Mouse (Mus musculus): ENCODE results near the gene Atp6v0a4. TPM values are rescaled to one million over a fixed set of nuclear protein-coding genes. Genes with fewer than 3 reads are reported as not detected.

Atp6v0a4 gene
- polyA plus RNA-seq, 1 experiment from 2014 or later: 0.10 TPM

DNA sequence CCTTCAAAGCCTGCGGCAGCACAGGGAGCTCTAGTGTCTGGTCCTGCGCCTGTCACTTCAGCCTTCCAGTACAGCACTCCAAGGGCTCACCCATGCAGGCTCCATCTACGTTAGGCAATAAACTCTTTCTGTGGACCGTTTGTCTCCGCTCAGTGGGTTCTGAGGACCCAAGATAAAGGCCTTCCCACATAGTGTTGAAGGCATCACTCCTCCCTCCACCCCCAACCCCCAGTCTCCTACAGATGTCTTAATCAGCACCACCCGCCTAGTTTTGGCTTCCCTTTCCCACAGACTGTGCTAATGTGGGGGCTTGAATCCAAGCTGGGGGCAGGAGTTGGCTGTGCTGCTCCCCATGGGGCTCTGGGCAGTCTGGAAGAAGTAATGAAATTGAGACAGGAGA, 20.6 kb downstream of the Atp6v0a4 start:
- H3K9me3 ChIP-seq (replicated peaks): no peaks in the 10 kb centered on the region
- H3K4me3 ChIP-seq: no peak overlapping the region
- H3K4me1 ChIP-seq: peaks cover 11% of the 10 kb centered on the region
- 0 out of 2 replicates have a peak overlapping the region, but pooled peaks have one; percentile 25 for H3K27ac ChIP-seq
- peak overlapping the region; percentile 12; the same call in 1 of the 2 replicates for H3K4me2 ChIP-seq
- ATAC-seq: peak; percentile 84
- H3K9ac ChIP-seq: no peak overlapping the region
- no peaks in the 10 kb centered on the region for H3K27me3 ChIP-seq (replicated peaks)
- 23% methylated on average over 6 of the region's 6 CpGs for WGBS (ENCODE audit: insufficient replicate concordance)
- H3K36me3 ChIP-seq: no peaks in the 10 kb centered on the region

DNA sequence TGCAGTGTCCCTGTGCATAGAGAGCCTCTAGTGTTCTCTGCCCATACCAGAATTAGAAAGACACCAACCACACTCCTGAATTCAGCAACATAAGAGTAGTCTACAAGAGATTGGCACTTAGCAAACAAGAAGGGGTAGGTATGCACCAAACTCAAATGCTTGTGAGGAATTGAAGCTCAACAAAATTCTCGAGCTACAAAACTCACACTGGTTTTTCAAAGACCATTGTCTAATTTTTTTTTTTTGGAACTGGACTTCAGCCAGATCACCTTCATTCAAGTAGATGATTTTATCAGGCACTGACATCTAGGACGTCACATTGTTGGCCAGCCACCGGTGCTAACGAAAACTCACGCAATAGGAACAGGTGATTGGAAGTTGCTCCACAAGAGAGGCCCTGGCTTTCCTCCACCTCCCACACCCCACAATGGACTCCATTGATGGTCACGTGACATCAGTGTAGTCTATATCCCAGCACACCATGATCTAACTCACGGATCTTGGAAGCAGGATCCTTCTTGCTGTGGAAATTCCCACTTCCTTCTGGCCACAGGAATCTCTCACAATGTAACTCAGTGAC, 22.1 kb downstream of the Atp6v0a4 start:
- Histone ChIP-seq H3K4me3 (no peak overlapping the region), H3K36me3 (no peaks in the 10 kb centered on the region), H3K4me1 (peaks cover 11% of the 10 kb centered on the region), H3K9ac (no peak overlapping the region), H3K27ac (no peak overlapping the region), H3K4me2 (no peak overlapping the region), H3K9me3 (replicated peaks) (no peaks in the 10 kb centered on the region), H3K27me3 (replicated peaks) (no peaks in the 10 kb centered on the region)
- no peak for ATAC-seq
- 71% methylated on average over 7 of the region's 7 CpGs for WGBS (ENCODE audit: insufficient replicate concordance)

DNA sequence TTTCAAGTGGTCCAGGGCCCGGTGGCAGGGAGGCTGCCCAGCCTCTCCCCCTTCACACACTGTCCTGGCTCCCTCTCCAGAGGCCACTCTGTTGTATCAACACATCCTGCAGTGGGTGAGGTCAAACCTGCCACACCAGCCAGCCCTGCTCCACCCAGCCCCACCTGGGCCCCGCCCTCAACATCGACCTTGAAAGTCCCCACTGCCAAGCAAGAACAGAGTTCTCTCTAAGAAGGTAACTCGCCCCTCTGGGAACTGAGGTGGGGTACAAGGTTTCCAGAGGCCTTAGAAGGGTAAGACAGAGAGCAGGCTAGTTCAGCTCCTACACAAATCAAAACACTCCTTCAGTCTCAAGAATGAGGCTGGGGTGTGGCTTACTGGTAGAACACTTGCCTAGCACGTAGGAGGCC, 27.4 kb downstream of the Atp6v0a4 start:
- no peak overlapping the region for H3K4me3 ChIP-seq
- H3K4me2 ChIP-seq: no peak overlapping the region
- ATAC-seq: no peak
- H3K27me3 ChIP-seq (replicated peaks): no peaks in the 10 kb centered on the region
- H3K9ac ChIP-seq: no peak overlapping the region
- no peak overlapping the region for H3K27ac ChIP-seq
- H3K36me3 ChIP-seq: no peaks in the 10 kb centered on the region
- no peaks in the 10 kb centered on the region for H3K9me3 ChIP-seq (replicated peaks)
- WGBS (ENCODE audit: insufficient replicate concordance): 42% methylated on average over 5 of the region's 5 CpGs
- 0 out of 2 replicates have a peak, but pooled peaks cover 3% of the 10 kb centered on the region for H3K4me1 ChIP-seq

DNA sequence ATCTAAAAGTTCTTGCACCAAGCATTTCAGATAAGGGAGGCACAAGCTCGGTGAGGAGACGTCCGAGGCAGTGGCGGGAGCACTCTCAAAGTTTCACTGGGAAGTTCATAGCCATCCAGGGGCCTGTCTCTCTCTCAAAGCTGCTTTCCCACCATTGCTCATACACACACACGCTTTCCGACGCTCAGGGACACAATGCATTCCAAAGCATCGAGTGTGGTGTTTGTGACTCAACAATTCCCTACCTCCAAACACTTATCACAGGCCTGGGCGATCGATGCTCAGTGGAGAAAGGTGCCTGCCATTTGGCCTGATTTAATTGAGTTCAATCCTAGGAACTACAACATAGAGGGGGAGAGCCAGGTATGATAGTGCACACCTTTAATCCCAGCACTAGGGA, 29.7 kb downstream of the Atp6v0a4 start:
- Histone ChIP-seq H3K4me2 (no peak overlapping the region), H3K4me3 (no peak overlapping the region), H3K9me3 (replicated peaks) (no peaks in the 10 kb centered on the region), H3K27me3 (replicated peaks) (no peaks in the 10 kb centered on the region), H3K36me3 (no peaks in the 10 kb centered on the region), H3K27ac (no peak overlapping the region), H3K9ac (no peak overlapping the region), H3K4me1 (0 out of 2 replicates have a peak, but pooled peaks cover 3% of the 10 kb centered on the region)
- ATAC-seq: no peak
- 78% methylated on average over 10 of the region's 10 CpGs for WGBS (ENCODE audit: insufficient replicate concordance)

DNA sequence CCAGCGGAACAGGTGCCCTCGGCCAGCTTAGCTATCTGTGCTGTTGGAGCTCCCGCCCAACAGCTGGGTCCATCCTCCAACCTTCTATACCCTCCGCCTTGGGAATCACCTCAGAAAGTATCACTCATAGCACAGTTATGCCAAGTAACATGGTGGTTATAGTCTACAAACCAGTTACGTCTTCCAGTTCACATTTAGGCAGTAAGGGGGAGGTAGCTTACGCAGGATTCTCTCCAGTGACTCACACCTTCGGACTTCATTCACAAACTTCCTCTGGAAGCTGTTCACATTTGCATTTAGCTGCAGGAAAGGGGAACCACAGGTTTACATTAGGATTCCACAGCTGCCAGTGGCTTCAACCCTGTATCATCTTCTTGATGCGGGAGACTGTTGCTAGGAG, 31.8 kb downstream of the Atp6v0a4 start:
- Histone ChIP-seq H3K27me3 (replicated peaks) (no peaks in the 10 kb centered on the region), H3K4me2 (no peak overlapping the region), H3K27ac (no peak overlapping the region), H3K4me1 (0 out of 2 replicates have a peak, but pooled peaks cover 3% of the 10 kb centered on the region), H3K9ac (no peak overlapping the region), H3K4me3 (no peak overlapping the region), H3K36me3 (no peaks in the 10 kb centered on the region), H3K9me3 (replicated peaks) (no peaks in the 10 kb centered on the region)
- no peak for ATAC-seq
- 77% methylated on average over 8 of the region's 8 CpGs for WGBS (ENCODE audit: insufficient replicate concordance)

DNA sequence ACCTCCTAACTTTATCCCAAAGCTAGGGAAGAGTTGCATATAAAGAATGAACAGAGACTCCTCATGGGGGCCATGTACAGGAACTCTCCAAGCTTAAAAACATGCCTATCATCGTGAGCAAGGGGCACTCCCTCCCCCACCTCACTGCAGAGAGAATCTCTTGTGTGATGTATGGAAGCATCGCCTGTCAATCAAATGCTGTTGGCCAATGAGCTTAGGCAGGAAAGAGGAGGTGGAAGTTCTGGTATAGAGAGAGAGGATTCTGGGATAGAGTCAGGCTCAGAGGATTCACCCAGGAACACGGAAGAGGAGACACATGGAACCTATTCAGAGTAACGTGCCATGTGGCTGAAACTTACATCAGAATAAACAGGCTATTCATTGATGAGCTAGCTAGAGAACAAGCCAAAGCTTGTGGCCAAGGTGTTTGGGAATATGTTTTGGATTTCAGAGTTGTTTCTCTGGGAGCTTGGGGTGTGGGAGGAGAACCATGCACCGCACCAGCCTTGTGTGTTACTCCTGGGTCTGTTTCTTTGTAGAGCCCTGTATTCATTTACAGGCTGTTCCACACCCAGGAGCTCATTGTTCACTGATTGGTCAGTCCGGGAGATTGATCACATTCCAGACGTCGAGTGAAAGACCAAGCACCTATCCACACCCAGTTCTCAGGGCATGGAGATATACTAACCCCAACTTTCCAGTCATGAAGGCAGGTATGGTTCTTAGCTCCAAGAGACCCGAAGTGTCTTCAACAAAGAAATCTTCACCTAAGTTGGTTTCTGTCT, 37.0 kb downstream of the Atp6v0a4 start:
- H3K27ac ChIP-seq: no peak overlapping the region
- H3K4me2 ChIP-seq: no peak overlapping the region
- no peaks in the 10 kb centered on the region for H3K9me3 ChIP-seq (replicated peaks)
- H3K27me3 ChIP-seq (replicated peaks): no peaks in the 10 kb centered on the region
- H3K4me1 ChIP-seq: no peaks in the 10 kb centered on the region
- no peak overlapping the region for H3K4me3 ChIP-seq
- 74% methylated on average over 9 of the region's 9 CpGs for WGBS (ENCODE audit: insufficient replicate concordance)
- H3K9ac ChIP-seq: no peak overlapping the region
- no peak for ATAC-seq
- H3K36me3 ChIP-seq: no peaks in the 10 kb centered on the region

DNA sequence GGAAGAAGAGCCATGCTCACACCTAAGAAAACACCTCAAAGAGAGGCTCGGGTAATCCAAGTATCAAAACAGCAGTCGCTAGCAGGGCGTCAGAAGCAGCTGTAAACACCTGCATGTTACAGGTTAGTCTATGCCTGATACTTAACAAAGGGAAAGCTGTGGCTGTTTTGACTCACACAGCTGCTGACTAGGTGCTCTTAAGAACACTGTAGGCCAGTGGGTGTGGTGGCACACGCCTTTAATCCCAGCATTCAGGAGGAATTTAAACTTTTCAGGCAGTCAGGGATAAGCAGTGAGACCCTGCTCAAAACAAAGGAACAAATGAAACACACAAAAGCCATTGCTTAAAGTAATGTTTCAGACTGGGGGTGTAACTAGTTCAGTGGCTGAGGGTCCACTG, 41.2 kb downstream of the Atp6v0a4 start:
- Histone ChIP-seq H3K9me3 (replicated peaks) (no peaks in the 10 kb centered on the region), H3K4me2 (no peak overlapping the region), H3K27me3 (replicated peaks) (no peaks in the 10 kb centered on the region), H3K4me1 (peaks cover 8% of the 10 kb centered on the region; the same call in 1 of the 2 replicates), H3K9ac (no peak overlapping the region), H3K27ac (no peak overlapping the region), H3K36me3 (no peaks in the 10 kb centered on the region), H3K4me3 (no peak overlapping the region)
- 50% methylated on average over 4 of the region's 4 CpGs for WGBS (ENCODE audit: insufficient replicate concordance)
- no peak for ATAC-seq

DNA sequence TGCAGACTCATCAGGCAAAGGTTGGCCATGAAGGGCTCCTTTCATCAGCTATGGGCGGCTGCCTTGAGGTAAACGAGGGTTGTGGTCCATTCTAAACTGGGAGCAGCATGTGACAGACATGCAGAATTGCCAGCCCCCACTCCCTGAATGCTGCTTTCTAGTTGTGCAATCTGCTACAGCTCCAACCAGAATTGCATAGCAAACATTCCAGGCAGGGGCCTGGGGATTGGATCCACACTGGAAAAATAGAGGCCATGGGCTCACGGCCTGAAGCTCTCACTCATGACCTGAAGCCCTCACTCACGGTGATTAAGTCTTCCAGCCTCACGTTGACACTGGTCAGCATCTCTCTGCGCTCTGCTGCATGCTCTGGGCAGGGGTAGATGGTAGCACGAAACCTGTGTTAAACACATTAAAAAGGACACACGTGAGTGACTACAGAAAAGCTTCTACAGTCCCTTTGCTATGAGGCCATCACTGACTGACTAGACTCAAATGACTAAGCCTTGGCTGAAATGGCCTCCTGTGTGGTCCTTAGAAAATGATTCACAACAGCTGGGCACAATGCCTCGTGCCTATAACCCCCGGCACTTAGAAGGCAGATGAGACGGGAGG, 42.6 kb downstream of the Atp6v0a4 start:
- H3K36me3 ChIP-seq: no peaks in the 10 kb centered on the region
- H3K27me3 ChIP-seq (replicated peaks): no peaks in the 10 kb centered on the region
- no peak overlapping the region for H3K4me2 ChIP-seq
- H3K9ac ChIP-seq: no peak overlapping the region
- WGBS (ENCODE audit: insufficient replicate concordance): 64% methylated on average over 11 of the region's 11 CpGs
- no peak for ATAC-seq
- peaks cover 8% of the 10 kb centered on the region; the same call in 1 of the 2 replicates for H3K4me1 ChIP-seq
- no peak overlapping the region for H3K4me3 ChIP-seq
- no peak overlapping the region for H3K27ac ChIP-seq
- H3K9me3 ChIP-seq (replicated peaks): no peaks in the 10 kb centered on the region

DNA sequence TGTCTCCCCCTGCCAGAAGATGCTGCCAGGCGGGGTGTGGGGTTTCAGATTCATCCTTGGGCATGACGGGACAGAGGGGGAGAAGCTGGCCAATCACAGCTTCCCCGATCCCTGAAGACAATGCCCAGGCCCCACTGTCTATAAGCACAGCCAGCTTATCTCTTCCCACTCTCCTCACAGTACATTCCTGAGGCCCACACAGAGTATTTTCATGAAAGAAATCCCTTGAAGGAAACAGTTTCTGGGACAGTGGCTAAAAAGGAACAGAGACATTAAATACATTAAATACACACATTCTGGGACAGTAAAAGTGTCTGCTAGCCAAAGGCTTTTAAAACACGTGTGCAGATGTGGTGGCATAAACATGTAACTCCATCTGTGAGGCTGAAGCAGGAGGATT, 44.0 kb downstream of the Atp6v0a4 start:
- no peaks in the 10 kb centered on the region for H3K27me3 ChIP-seq (replicated peaks)
- H3K36me3 ChIP-seq: no peaks in the 10 kb centered on the region
- no peaks in the 10 kb centered on the region for H3K9me3 ChIP-seq (replicated peaks)
- H3K9ac ChIP-seq: no peak overlapping the region
- no peak overlapping the region for H3K4me3 ChIP-seq
- ATAC-seq: no peak
- WGBS (ENCODE audit: insufficient replicate concordance): 55% methylated on average over 4 of the region's 4 CpGs
- peaks cover 8% of the 10 kb centered on the region; the same call in 1 of the 2 replicates for H3K4me1 ChIP-seq
- H3K4me2 ChIP-seq: no peak overlapping the region
- no peak overlapping the region for H3K27ac ChIP-seq

DNA sequence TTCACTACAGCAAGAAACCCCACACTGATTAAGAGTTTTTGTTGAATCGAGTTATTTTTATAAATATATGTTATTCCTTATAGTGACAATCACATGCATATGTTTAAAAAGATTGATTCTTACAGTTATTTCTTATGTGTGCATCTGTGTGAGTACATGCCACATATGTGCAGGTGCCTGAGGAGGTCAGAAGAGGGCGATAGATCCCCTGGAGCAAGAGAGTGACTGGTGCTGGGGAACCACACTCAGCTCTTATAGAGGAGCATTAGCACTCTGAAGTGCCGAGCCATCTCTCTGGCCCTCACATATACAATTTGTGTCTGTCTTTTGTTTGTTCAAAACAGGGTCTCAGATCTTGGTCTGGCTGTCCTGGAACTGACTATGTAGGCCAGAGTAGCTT, 50.8 kb downstream of the Atp6v0a4 start:
- no peak for ATAC-seq
- H3K4me3 ChIP-seq: no peak overlapping the region
- no peaks in the 10 kb centered on the region for H3K36me3 ChIP-seq
- no peak overlapping the region for H3K27ac ChIP-seq
- H3K9me3 ChIP-seq (replicated peaks): 0 out of 2 replicates have a peak, but pooled peaks cover 7% of the 10 kb centered on the region
- no peak overlapping the region for H3K9ac ChIP-seq
- 77% methylated on average over 3 of the region's 3 CpGs for WGBS (ENCODE audit: insufficient replicate concordance)
- H3K4me2 ChIP-seq: no peak overlapping the region
- H3K27me3 ChIP-seq (replicated peaks): no peaks in the 10 kb centered on the region
- peaks cover 23% of the 10 kb centered on the region for H3K4me1 ChIP-seq

DNA sequence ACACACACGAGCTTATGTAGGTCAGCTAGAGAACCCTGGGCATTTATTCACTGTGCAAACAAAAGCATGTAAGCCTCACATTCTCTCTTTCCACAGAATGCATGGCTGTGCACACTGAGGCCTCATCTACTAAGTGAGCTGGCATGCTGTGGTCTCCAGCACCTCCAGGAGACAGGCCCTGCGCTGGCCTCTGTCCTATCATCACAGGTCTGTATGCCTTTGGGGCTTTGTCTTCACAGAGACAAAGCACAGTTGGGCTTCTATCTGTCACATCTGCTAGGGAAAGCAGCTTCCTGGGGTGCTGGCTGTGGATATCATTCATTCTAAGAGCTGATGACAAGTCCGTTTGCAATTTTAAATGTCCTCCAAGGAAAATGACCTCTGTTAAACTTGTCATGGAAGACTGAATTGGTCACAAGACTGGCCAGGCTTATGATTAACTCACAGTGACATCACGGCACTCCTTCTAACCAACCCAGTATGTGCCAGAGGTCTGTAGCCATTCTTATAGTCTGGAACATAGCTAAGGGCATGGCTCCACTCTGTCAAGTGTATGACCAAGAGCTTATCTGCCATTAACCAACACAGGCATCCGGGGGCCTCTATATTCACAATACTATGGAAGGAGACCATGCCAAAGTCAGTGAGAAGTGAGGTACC, 52.1 kb downstream of the Atp6v0a4 start:
- H3K27me3 ChIP-seq (replicated peaks): no peaks in the 10 kb centered on the region
- H3K27ac ChIP-seq: 0 out of 2 replicates have a peak overlapping the region, but pooled peaks have one; percentile 7
- peaks cover 23% of the 10 kb centered on the region for H3K4me1 ChIP-seq
- WGBS (ENCODE audit: insufficient replicate concordance): 53% methylated on average over 5 of the region's 5 CpGs
- H3K9ac ChIP-seq: no peak overlapping the region
- H3K36me3 ChIP-seq: no peaks in the 10 kb centered on the region
- H3K9me3 ChIP-seq (replicated peaks): 0 out of 2 replicates have a peak, but pooled peaks cover 7% of the 10 kb centered on the region
- peak; percentile 61 for ATAC-seq
- no peak overlapping the region for H3K4me2 ChIP-seq
- H3K4me3 ChIP-seq: no peak overlapping the region
